9 mouse cellular contexts compared by ENCODE assay signal in genomic region chr5:76025996-76026665, GRCm38 (mm10). TPM values are rescaled to one million over a fixed set of nuclear protein-coding genes. Genes with fewer than 3 reads are reported as not detected.
DNase-seq lines count a peak whose midpoint lies in the region; ATAC-seq and TF ChIP-seq lines count a peak whose summit lies in the region.
"Had no signal": no experiment of that assay in that cellular context is flagged by ENCODE, and none has a peak within 500 bp of the region (broad histone marks: within the 10 kb centered on the region; RNA-seq: fewer than 3 reads in every experiment).

No protein-coding gene starts in this region.

- no peaks in the 10 kb centered on the region for H3K4me1 ChIP-seq in forebrain, embryonic 11.5 days (replicated peaks; ENCODE audit: control insufficient read depth, insufficient read depth, low read length)

- TF ChIP-seq CTCF in left cerebral cortex, adult 2 months (IDR thresholded peaks at IDR 0.05) = peak; percentile 60

- no peak overlapping the region for H3K4me3 ChIP-seq in left cerebral cortex, adult 2 months
- no peak overlapping the region for H3K4me3 ChIP-seq in forebrain, embryonic 11.5 days (ENCODE audit: low read depth, low read length)
- H3K4me3 ChIP-seq: lung, embryonic 15.5 days had no signal

- no peak overlapping the region for H3K27ac ChIP-seq in left cerebral cortex, adult 2 months
- H3K27ac ChIP-seq in forebrain, embryonic 11.5 days (ENCODE audit: low read depth, low read length) = no peak overlapping the region
- H3K27ac ChIP-seq: lung, embryonic 15.5 days had no signal

- WGBS in forebrain, embryonic 11.5 days = 69% methylated on average over 4 of the region's 4 CpGs

- DNase-seq in cerebellum, adult 18-20 months = peak; percentile 31 to 42
- no peak for DNase-seq in cerebellum, adult 11-12 months
- DNase-seq in left cerebral cortex, adult 2 months (ENCODE audit: extremely low spot score in 1 of 2, low spot score in 2 of 2) = peak in 1 of 2 experiments; percentile 37
- no peak for DNase-seq in left cerebral cortex, postnatal 36 days (ENCODE audit: low spot score in 2 of 2)
- peak; percentile 34 for DNase-seq in adrenal gland, postnatal 25 days
- peak; percentile 41 for DNase-seq in kidney, postnatal 14 days
- DNase-seq in thymus, postnatal 25 days = peak; percentile 22
- no peak for DNase-seq in forebrain, embryonic 11.5 days (ENCODE audit: low spot score)

- no peaks in the 10 kb centered on the region for H3K27me3 ChIP-seq in forebrain, embryonic 11.5 days (ENCODE audit: control insufficient read depth, insufficient read depth, low read length)
- H3K27me3 ChIP-seq: lung, embryonic 15.5 days had no signal

- H3K9me3 ChIP-seq in forebrain, embryonic 11.5 days (ENCODE audit: control insufficient read depth, low read length) = no peaks in the 10 kb centered on the region
- H3K9me3 ChIP-seq: lung, embryonic 15.5 days had no signal

- no peak overlapping the region for H3K9ac ChIP-seq in forebrain, embryonic 11.5 days (ENCODE audit: low read length)
- H3K9ac ChIP-seq: lung, embryonic 15.5 days had no signal

- ATAC-seq in forebrain, embryonic 11.5 days (replicated peaks; ENCODE audit: low FRiP score) = no peak

- H3K4me2 ChIP-seq in forebrain, embryonic 11.5 days (ENCODE audit: low read depth, low read length, severe bottlenecking) = no peak overlapping the region
- H3K4me2 ChIP-seq: lung, embryonic 15.5 days had no signal

- no peaks in the 10 kb centered on the region for H3K36me3 ChIP-seq in forebrain, embryonic 11.5 days (ENCODE audit: control insufficient read depth, insufficient read depth, low read length)
- H3K36me3 ChIP-seq: lung, embryonic 15.5 days had no signal

- intact Hi-C loops in left cerebral cortex, adult 2 months (cut with DNase I) = loop anchor here (2.0 to 5.0 kb wide), 2 partner anchors 91 to 154 kb away; no protein-coding TSS in a partner anchor
- intact Hi-C loops in left cerebral cortex, postnatal 36 days (cut with DNase I) = loop anchor here (10.0 kb wide), 2 partner anchors 89 to 389 kb away; no protein-coding TSS in a partner anchor

RNA-seq across cellular contexts. Expression of gene Kdr, which starts 47.9 kb away (rescaled TPM):
- 1 to 10 TPM; 4.6 to 6.2 TPM for total RNA-seq in left cerebral cortex, adult 2 months (2021)
- total RNA-seq in left cerebral cortex, postnatal 36 days (2021) = 1 to 10 TPM; 7.3 to 7.5 TPM
- 72.5 and 78.6 TPM in 2 replicates for total RNA-seq in adrenal gland, postnatal 25 days (2021)
- 28.8 and 28.9 TPM in 2 replicates for polyA plus RNA-seq in forebrain, embryonic 11.5 days (2014; fragmentation: Nextera tagmentation; extraction: Ambion mirVana)

Comparison
In these comparisons a context has a peak if more than half of its experiments do, and no peak if none do; other contexts are left out.
1. DNase-seq: peak in cerebellum, adult 18-20 months (2 of 2), adrenal gland, postnatal 25 days (single experiment), kidney, postnatal 14 days (single experiment) and thymus, postnatal 25 days (single experiment); none in cerebellum, adult 11-12 months (single experiment), left cerebral cortex, postnatal 36 days (0 of 2) and forebrain, embryonic 11.5 days (single experiment).